Mouse (Mus musculus) cerebellum, postnatal 4 days (tissue): ENCODE measurements at regions not wholly inside any gene's neighbourhood (a gene's known extent, or its start where the extent isn't known, plus 50 kb on each side); places are given as distances from the start of the nearest gene placed in this dataset.
A peak's percentile ranks its signal among the peaks of the same experiment; 100 is the strongest.
"Not testable (repeated sequence)": the region's sequence is repeated elsewhere in the genome, so short reads cannot be mapped to it uniquely, and the experiment has no call there.

Experiments used
- DNase-seq, 2 experiments: peaks; one replicate each; pipeline ENCODE4 v3.0.0; 2022; ENCODE audit warnings: low spot score in 2 of 2, mixed read lengths in 1 of 2

DNA sequence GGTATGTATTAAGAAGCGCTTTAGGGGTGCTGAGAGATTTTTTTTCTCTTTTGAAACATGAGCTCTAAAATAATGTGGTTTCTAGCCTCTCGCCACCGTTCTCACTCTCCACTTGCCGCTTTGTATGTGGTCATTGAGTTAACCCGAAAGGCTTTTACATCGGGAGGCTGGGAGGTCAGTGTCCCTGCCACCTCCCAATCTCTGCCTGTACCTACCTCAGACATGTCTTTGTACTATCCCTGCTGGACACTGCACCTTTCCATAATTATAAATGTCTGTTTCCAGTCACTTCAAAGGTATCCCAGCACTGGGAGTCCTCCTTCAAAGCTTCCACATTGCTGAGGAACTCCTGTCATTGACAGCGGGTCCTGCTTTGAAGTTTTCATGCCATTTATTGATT lies 347.6 kb upstream of the Tbc1d2b start:
- DNase-seq: no peak

- DNase-seq: no peak
Measured at GRCm38 (mm10) chr9:90597894-90598293, 327.3 kb upstream of the Tbc1d2b start.

DNA sequence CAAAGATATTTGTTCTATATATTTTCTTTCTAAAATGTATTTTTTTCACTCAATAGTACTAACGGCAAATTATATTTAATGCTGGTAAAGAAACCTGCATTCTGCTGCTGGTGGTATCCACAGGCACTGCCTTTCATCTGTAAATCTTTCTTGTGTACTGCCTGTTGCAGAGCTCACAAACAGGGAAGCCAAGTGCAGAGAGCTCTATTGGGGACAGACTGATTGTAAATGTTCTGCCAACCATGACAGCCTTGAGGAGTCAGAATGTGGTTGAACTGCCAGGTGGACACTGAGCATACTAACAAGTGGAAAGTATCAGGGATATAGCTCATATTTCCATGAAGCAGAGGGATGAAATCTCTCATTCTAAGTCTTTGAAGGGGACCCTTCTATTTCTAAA lies 286.1 kb upstream of the Tbc1d2b start:
- no peak for DNase-seq

DNA sequence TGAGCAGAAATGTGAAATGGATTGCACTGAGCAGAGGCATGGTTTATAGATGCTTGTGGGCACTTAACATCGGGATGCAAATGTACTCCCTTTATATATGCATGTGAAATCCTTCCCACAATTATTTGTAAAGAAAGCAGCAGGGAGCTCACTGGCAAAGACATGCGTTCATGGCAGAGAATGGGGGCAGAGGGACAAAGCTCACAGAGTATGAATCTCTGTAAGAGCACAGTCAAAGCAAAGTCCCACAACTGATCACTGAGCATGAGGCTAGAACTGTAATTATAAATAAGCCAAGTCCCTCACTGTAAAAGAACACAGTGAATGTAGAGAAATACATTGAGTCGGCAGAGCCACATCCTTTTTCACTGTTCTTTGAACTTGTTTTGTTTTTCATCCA lies 285.6 kb upstream of the Tbc1d2b start:
- DNase-seq: no peak

DNA sequence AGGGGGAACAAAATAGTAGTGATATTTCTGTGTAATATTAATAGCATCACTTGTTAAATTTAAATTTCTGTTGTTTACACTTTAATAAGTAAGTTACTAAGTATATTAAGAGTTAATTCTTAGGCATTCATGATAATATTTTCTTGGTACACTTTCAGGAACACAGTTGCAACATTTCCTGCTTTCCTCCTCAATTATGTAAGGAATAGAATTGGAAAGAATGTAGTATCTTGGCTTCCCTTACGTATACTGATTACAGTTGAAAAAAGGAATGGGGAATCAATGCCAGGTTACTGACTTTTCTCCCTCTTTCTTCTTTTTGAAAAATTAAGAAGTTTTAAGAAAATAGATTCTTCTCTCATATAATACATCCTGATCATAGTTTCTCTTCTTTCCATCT lies 277.3 kb upstream of the Tbc1d2b start:
- DNase-seq: no peak

- DNase-seq: no peak
Measured at GRCm38 (mm10) chr9:90546720-90547119, 276.1 kb upstream of the Tbc1d2b start.

- not testable (repeated sequence) for DNase-seq
Measured at GRCm38 (mm10) chr9:90537683-90538082, 267.1 kb upstream of the Tbc1d2b start.

DNA sequence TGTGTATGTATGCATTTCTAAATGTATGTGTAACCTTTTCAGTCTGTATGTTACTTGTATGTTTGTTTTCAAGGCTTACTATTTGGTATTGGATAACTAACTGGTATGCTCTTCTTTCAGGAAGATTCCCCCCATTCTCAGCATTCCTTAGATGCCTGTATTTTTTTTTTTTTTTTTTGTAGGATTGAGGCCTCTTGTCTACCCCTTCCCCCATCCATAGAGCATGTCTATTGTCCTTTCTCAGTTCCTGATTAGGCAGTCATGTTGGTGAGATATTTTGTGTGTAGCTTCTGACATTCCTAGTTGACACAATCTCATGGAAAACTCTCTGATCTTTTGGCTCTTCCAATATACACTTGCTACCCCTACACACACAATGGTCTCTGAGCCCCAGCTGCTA lies 262.8 kb upstream of the Tbc1d2b start:
- no peak for DNase-seq

GRCm38 (mm10) chr9:90521186-90521585 lies 250.6 kb upstream of the Tbc1d2b start:
- no peak for DNase-seq

DNA sequence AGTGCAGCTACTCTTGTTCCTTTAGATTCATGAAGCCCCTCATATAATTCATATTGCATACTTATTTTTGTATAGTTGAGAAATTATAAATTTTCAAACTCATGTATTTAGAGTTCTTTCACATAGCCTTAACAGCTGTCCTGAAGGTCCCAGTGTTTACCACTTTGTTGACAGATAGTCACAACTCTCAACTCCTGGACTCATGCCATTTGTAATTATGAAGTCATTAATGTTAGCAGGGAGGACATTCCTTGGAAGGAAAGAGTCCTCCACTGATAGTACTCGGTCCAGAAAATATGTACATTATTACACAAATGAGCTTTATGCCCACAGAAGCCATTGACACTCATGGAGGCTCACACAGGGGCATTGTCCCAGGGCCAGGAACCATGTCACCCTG lies 224.3 kb upstream of the Tbc1d2b start:
- DNase-seq: no peak

GRCm38 (mm10) chr9:90490561-90491152 lies 220.1 kb upstream of the Tbc1d2b start:
- no peak for DNase-seq

- no peak for DNase-seq
Measured at GRCm38 (mm10) chr9:90450579-90450978, 180.0 kb upstream of the Tbc1d2b start.

- peak in 1 of 2 experiments; percentile 16 for DNase-seq
Measured at GRCm38 (mm10) chr9:90446957-90447356, 176.4 kb upstream of the Tbc1d2b start.

DNA sequence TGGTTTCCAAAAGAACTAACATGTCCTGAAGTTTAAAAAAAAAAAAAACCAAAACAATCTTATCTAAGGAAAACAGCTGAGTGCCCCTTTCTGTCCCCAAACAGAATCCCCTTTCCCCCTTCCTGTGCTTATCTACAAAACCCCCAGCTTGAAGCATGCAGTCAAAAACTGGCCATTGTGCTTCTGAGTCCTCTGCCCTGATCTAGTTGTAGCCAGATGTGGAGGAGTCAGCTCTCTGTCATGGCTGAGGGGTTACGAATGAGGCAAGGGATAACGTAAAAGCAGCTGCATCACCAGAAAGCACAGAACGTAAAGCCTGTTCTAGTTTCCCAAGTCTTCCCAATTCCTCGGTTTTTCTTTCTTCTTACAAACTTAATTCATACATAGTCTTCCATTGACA lies 164.3 kb upstream of the Tbc1d2b start:
- no peak for DNase-seq

DNA sequence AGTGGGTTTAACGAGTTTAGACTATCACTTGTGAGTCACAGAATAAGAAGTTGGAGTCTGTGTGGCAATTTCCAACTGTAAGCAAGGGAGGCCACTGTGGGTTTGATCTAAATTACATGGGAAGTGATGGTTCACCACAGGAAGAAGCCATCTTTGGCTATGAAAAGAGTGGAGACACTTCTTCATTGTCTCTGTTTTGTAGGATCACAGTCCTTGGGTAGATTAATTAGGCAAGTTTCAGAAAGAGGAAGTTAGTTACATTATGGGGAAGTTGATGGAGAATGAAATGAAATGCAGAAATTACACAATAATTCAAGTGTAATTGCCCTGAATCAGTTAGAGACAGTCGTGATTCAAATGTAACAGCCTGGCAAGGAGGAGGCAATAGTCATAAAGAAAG lies 160.3 kb upstream of the Tbc1d2b start:
- DNase-seq: no peak

GRCm38 (mm10) chr9:90421662-90422061 lies 151.1 kb upstream of the Tbc1d2b start:
- DNase-seq: no peak

DNA sequence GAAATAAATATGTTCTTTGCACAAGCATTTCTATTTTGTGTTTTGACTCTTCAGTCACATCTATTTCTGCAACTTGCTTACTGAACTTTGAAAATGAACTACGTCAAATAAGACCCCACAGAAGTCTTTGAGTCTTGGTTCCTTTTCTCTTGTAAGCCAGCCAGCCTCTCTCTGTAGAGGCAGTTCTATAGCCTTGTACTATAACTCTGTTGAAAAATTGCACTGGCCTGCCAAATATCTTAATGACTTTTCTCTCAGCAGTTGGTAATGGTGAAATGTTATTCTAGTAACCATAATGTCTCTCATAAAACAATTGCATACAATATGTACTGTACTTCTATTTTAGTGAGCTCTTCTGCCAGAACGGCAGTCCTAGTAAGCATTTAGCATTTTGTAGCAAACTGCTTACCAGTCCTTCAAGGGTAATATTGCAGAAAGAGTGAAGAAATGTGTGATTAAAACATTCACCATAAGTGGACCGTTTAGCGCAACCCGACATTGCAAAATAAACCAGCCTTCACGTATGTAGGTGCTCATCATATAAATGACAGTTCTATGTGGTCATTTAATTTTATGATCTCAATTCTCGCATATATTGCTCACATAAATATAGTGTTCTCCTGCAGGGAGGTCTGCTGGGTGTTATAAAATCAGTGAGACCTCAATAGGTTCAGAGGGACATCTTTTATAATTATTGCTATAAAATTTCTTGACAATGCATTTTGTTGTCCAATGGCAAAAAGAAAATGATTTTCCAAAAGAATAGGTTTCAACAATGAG lies 149.3 kb upstream of the Tbc1d2b start:
- DNase-seq: no peak

DNA sequence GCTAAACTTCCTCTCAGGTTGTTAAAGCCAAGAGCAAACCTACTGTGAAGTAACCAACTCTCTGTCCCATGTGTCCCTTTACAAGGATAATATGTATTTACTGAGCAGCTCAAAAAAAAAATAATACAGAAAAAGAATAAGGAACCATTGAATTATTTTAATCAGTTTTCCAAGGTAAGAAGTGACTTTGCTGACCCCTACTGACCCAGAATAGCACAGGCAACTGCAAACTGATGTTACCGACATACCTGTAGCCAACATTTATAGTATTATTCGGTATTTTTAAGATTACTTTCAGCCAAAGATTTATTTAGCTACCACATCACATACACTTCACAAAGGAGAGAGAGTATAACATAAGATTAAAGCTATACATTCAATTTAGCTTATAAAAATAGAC lies 138.2 kb upstream of the Tbc1d2b start:
- no peak for DNase-seq

- no peak for DNase-seq
Measured at GRCm38 (mm10) chr9:90407573-90407972, 137.0 kb upstream of the Tbc1d2b start.

- DNase-seq: no peak
Measured at GRCm38 (mm10) chr9:90388401-90388800, 117.8 kb upstream of the Tbc1d2b start.

GRCm38 (mm10) chr9:90385047-90385446 lies 114.4 kb upstream of the Tbc1d2b start:
- DNase-seq: no peak

GRCm38 (mm10) chr9:90380099-90380498 lies 109.5 kb upstream of the Tbc1d2b start:
- no peak for DNase-seq

DNA sequence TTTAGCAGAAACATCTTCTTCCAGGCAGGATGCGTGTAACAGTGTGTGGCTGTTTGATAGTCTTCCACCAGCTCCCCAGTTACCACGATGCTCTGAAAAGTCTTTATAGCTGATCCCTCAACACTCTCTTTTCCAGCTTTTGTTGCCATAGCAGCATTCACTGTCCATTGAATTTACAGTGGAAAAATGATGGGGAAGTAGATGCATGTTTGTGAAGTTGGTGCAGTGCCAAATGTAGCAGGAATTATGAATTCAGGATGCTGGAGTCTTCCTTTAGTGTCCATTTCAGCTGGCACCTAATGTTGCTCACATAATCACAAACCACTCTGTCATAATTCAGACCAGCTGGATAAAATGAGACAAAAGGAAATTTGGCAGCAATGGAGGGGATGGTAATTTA lies 99.0 kb upstream of the Tbc1d2b start:
- DNase-seq: peak in 1 of 2 experiments; percentile 33

DNA sequence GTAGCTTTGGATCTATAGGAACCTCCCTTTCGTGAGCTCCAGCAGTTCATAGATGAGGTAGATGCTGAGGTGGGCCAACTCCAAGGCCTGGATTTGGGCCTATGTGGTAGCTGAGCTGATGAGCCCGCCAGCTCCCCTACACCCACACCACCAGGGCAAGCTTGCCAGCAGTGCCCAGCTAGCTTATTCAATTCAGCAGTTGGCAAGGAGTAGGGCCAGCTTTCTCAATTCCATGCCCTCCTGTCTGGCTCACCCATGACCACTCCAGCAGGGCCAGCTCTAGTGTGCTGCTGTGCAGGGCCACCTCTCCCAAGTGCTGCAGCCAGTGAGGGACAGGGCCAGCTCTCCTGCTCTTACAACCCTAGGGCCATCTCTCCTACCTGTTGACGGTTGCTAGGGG lies 97.1 kb upstream of the Tbc1d2b start:
- peak in 1 of 2 experiments; percentile 11 for DNase-seq
